Mouse (Mus musculus) liver, embryonic 16.5 days (tissue): ENCODE results near the gene Asmt. TPM values are rescaled to one million over a fixed set of nuclear protein-coding genes. Genes with fewer than 3 reads are reported as not detected.

Experiments
- ATAC-seq: fragments of 200-750 bp; cut with Nextera tagmentation; 2 replicates; pipeline ENCODE4 v1.8.0; 2017; ENCODE audit warnings: low read depth, mild to moderate bottlenecking, moderate number of reproducible peaks, moderate library complexity
- H3K27ac ChIP-seq: fragments of 300-500 bp; sonication (generic); 2 replicates; pipeline ENCODE4 v1.5.1; 2014; ENCODE audit warnings: mild to moderate bottlenecking, low read length
- H3K27me3 ChIP-seq: fragments of 300-500 bp; sonication (generic); 2 replicates; pipeline ENCODE4 v1.6.1; 2014; ENCODE audit warnings: low read depth, low read length, mixed read lengths; ENCODE audit not compliant: control insufficient read depth, insufficient read depth
- H3K36me3 ChIP-seq: fragments of 300-500 bp; sonication (generic); 2 replicates; pipeline ENCODE4 v1.6.1; 2014; ENCODE audit warnings: mild to moderate bottlenecking; ENCODE audit not compliant: control insufficient read depth, insufficient read depth
- H3K4me1 ChIP-seq: fragments of 300-500 bp; sonication (generic); 2 replicates; pipeline ENCODE4 v1.6.1; 2014; ENCODE audit warnings: low read depth, low read length, mixed read lengths; ENCODE audit not compliant: control insufficient read depth
- H3K4me2 ChIP-seq: fragments of 300-500 bp; sonication (generic); 2 replicates; pipeline ENCODE4 v1.6.1; 2014; ENCODE audit warnings: low read depth, low read length, mixed read lengths
- H3K4me3 ChIP-seq: fragments of 300-500 bp; sonication (generic); 2 replicates; pipeline ENCODE4 v1.5.1; 2014; ENCODE audit warnings: low read depth, mild to moderate bottlenecking, low read length
- H3K9ac ChIP-seq: fragments of 300-500 bp; sonication (generic); 2 replicates; pipeline ENCODE4 v1.6.1; 2014; ENCODE audit warnings: low read depth, low read length
- H3K9me3 ChIP-seq: fragments of 300-500 bp; sonication (generic); replicated peaks from 2 replicates; pipeline ENCODE4 v1.6.1; 2016; ENCODE audit warnings: low read length; ENCODE audit not compliant: control insufficient read depth
- WGBS: fragments of 180-500 bp; shearing (Covaris S2); extraction: QIAGEN DNeasy Blood & Tissue Kit; methylation state at CpG from one replicate; pipeline ENCODE4 v1.1.7; 2014; ENCODE audit not compliant: insufficient replicate concordance; 5-methylcytosine and 5-hydroxymethylcytosine counted together
- polyA plus RNA-seq: library from polyadenylated mRNA; unstranded; fragments of >200 nt; fragmentation: Nextera tagmentation; extraction: Ambion mirVana; gene quantifications from 2 replicates; pipeline ENCODE4 v1.2.1, GENCODE M21; 2015

Gene Asmt
- polyA plus RNA-seq: not detected in 2 replicates

DNA sequence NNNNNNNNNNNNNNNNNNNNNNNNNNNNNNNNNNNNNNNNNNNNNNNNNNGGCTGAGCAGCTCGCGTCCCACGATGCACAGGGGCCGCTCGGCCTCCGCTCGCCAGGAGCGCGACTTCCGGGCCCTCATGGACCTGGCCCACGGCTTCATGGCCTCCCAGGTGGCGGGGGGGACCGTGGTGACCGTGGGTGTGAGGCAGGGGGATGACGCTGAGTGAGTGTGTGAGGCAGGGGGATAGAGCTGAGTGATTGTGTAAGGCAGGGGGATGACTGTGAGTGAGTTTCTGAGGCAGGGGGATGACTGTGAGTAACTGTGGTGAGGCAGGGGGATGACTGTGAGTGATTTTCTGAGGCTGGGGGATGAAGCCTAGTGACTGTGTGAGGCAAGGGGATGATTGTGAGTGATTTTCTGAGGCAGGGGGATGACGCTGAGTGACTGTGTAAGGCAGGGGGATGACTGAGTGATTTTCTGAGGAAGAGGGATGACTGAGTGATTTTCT lies at the start of gene Asmt:
TSS of gene Asmt (plus strand) at position 51 of the 499 bp plus-strand sequence.
- H3K27ac ChIP-seq: no peak within 1 kb of the TSS
- peaks cover 22% of the 10 kb centered on the region for H3K36me3 ChIP-seq
- WGBS: 96% methylated on average over 13 of the region's 16 CpGs
- peak; percentile 15; the same call in 1 of the 2 replicates for ATAC-seq
- no peaks in the 10 kb centered on the region for H3K27me3 ChIP-seq
- no peaks in the 10 kb centered on the region for H3K4me1 ChIP-seq
- peaks cover 50% of the 10 kb centered on the region for H3K9me3 ChIP-seq
- no peak within 1 kb of the TSS for H3K4me2 ChIP-seq
- no peak within 1 kb of the TSS for H3K4me3 ChIP-seq
- H3K9ac ChIP-seq: no peak within 1 kb of the TSS

DNA sequence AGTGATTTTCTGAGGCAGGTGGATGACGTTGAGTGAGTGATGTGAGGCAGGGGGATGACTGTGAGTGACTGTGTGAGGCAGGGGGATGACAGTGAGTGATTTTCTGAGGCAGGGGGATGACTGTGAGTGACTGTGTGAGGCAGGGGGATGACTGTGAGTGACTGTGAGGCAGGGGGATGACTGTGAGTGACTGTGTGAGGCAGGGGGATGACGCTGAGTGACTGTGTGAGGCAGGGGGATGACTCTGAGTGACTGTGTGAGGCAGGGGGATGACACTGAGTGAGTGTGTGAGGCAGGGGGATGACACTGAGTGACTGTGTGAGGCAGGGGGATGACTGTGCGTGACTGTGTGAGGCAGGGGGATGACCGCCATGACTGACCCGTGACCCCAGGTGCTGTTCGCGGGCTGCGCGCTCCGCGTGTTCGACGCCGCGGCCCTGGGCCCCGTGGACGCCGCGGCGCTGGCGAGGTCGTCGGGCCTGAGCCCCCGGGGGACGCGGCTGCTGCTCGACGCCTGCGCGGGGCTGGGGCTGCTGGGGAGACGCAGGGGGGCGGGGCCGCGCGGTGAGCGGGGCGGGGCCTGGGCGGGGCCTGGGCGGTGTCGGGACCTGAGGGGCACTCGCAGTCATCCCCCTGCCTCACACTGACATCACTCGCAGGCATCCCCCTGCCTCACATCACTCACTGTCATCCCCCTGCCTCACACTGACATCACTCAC lies 948 bp downstream of the Asmt start:
- H3K36me3 ChIP-seq: peaks cover 22% of the 10 kb centered on the region
- H3K9me3 ChIP-seq: peaks cover 52% of the 10 kb centered on the region
- 71% methylated on average over 40 of the region's 42 CpGs for WGBS

DNA sequence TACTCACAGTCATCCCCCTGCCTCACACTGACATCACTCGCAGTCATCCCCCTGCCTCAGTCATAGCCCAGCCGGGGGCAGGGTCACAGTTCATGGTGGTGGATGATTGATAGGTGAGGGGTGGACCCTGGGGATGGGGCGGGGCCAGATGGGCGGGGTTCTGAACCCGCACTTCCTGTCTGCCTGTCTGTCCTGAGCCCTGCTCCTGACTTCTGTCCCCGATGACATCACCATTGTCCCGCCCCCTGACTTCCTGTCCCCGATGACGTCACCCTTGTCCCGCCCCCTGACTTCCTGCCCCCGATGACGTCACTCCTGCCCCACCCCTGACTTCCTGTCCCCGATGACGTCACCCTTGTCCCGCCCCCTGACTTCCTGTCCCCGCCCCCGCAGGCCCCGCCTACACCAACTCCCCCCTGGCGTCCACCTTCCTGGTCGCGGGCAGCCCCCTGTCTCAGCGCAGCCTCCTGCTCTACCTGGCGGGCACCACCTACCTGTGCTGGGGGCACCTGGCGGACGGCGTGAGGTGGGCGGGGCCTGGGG lies 1.9 kb downstream of the Asmt start:
- no peak overlapping the region for H3K4me2 ChIP-seq
- no peak overlapping the region for H3K9ac ChIP-seq
- no peak overlapping the region for H3K4me3 ChIP-seq
- ATAC-seq: peak; percentile 35; the same call in 1 of the 2 replicates
- H3K4me1 ChIP-seq: no peaks in the 10 kb centered on the region
- WGBS: 70% methylated on average over 26 of the region's 27 CpGs
- H3K9me3 ChIP-seq: peaks cover 52% of the 10 kb centered on the region
- peaks cover 22% of the 10 kb centered on the region for H3K36me3 ChIP-seq
- no peak overlapping the region for H3K27ac ChIP-seq
- no peaks in the 10 kb centered on the region for H3K27me3 ChIP-seq

More for the DNA sequence above, 948 bp downstream of the Asmt start:
- Histone ChIP-seq H3K27ac (no peak overlapping the region), H3K4me1 (no peaks in the 10 kb centered on the region), H3K27me3 (no peaks in the 10 kb centered on the region), H3K4me3 (no peak overlapping the region), H3K4me2 (no peak overlapping the region), H3K9ac (no peak overlapping the region)
- ATAC-seq: peak; percentile 50

DNA sequence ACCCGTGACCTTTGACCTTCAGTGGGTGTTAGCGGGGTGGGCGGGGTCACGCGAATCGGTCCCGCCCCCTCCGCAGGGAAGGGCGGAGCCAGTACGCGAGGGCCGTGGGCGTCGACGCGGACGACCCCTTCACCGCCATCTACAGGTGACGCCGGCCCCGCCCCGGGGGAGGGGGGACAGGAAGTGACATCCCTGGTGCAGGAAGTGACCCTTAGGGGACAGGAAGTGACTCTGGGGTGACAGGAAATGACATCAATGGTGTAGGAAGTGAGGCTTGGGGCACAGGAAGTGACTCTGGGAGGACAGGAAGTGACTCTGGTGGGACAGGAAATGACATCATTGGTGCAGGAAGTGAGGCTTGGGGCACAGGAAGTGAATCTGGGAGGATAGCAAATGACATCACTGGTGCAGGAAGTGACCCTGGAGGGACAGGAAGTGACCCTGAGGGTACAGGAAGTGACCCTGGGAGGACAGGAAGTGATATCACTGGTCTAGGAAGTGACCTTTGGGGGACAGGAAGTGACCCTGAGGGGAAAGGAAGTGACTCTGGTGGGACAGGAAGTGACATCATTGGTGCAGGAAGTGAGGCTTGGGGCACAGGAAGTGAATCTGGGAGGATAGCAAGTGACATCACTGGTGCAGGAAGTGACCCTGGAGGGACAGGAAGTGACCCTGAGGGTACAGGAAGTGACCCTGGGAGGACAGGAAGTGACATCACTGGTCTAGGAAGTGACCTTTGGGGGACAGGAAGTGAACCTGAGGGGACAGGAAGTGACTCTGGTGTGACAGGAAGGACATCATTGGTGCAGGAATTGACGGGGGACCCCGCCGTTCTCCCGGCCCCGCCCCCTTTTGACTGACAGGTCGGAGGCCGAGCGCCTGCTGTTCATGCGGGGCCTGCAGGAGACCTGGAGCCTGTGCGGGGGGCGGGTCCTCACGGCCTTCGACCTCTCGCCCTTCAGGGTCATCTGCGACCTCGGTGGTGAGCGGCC lies 2.7 kb downstream of the Asmt start:
- Histone ChIP-seq H3K4me3 (no peak overlapping the region), H3K27me3 (no peaks in the 10 kb centered on the region), H3K4me1 (no peaks in the 10 kb centered on the region), H3K27ac (no peak overlapping the region), H3K9ac (no peak overlapping the region), H3K4me2 (no peak overlapping the region), H3K36me3 (peaks cover 22% of the 10 kb centered on the region), H3K9me3 (peaks cover 52% of the 10 kb centered on the region)
- ATAC-seq: peak; percentile 32; the same call in 1 of the 2 replicates
- 74% methylated on average over 39 of the region's 39 CpGs for WGBS

DNA sequence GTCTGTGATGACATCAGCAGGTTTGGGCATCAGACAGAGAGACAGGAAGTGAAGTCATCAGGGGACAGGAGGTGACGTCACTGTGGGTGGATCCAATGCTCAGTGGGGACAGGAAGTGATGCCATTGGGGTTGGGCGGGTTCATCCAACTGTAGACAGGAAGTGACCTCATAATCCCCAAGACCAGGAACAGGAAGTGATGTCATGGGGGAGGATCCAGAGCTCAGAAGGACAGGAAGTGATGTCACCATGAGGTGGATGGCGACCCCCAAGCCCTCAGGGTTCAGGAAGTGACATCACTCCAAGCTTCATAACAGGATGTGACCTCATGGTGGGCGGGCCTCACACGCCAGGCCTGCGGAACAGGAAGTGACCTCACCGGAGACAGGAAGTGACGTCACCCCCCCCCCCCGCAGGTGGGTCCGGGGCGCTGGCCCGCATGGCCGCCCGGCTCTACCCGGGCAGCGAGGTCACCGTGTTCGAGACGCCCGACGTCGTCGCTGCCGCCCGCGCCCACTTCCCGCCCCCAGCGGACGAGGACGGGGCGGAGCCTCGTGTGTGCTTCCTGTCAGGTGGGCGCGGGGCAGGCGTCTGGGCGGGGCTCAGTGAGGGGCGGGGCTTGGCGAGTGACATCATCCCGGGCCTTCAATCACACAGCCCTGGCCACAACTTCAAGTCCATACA lies 3.6 kb downstream of the Asmt start:
- no peaks in the 10 kb centered on the region for H3K4me1 ChIP-seq
- 87% methylated on average over 27 of the region's 39 CpGs for WGBS
- ATAC-seq: no peak
- no peak overlapping the region for H3K27ac ChIP-seq
- no peaks in the 10 kb centered on the region for H3K27me3 ChIP-seq
- no peak overlapping the region for H3K4me3 ChIP-seq
- H3K9me3 ChIP-seq: peaks cover 52% of the 10 kb centered on the region
- peaks cover 22% of the 10 kb centered on the region for H3K36me3 ChIP-seq
- no peak overlapping the region for H3K9ac ChIP-seq
- H3K4me2 ChIP-seq: no peak overlapping the region

DNA sequence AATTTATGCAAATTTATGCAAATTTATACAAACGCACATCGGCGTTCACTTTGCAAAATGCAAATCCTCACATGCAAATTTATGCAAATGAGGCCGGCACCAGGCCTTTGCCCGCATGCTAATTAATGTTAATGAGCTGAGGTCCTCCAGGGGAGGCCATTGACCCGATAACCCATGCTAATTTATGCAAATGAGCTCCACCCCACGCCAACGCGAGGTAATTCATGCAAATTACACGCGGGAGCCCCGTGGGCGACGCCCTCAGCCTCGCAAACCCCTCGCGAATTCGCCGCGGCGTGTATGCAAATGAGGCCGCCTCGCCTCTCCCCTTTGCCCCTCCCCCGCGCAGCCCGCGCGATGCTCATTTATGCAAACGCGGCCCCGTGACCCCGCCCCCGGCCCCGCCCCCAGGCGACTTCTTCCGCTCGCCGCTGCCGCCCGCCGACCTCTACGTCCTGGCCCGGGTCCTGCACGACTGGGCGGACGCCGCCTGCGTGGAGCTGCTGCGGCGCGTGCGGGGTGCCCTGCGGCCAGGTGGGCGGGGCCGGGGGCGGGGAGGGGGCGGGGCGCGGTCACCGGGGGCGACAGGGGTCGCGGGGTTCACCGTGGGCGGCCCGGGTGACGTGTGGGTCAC lies 4.3 kb downstream of the Asmt start:
- Histone ChIP-seq H3K4me1 (no peaks in the 10 kb centered on the region), H3K9me3 (peaks cover 52% of the 10 kb centered on the region), H3K27ac (no peak overlapping the region), H3K9ac (no peak overlapping the region), H3K4me3 (no peak overlapping the region), H3K36me3 (peaks cover 22% of the 10 kb centered on the region), H3K4me2 (no peak overlapping the region), H3K27me3 (no peaks in the 10 kb centered on the region)
- no peak for ATAC-seq
- WGBS: 88% methylated on average over 47 of the region's 67 CpGs

DNA sequence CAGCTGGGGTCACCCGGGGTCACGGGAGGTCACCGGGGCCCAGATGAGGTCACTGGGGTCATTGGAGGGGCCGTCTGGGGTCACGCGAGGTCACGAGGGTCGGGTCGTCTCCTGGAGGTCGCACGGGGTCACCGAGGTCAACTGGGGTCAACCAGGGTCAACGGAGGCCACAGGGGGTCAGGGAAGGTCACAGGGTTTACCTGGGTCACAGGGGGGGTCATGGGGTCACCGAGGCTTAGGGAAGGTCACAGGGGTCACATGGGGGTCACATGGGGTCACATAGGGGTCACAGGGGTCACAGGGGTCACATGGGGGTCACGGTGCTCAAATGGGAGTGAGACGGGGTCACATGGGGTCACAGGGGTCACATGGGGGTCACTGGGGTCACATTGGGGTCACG lies 4.8 kb downstream of the Asmt start:
- Histone ChIP-seq H3K36me3 (peaks cover 22% of the 10 kb centered on the region), H3K4me1 (no peaks in the 10 kb centered on the region), H3K4me2 (no peak overlapping the region), H3K27ac (no peak overlapping the region), H3K27me3 (no peaks in the 10 kb centered on the region), H3K9me3 (peaks cover 52% of the 10 kb centered on the region), H3K9ac (no peak overlapping the region), H3K4me3 (no peak overlapping the region)
- no peak for ATAC-seq
- WGBS: 89% methylated on average over 17 of the region's 17 CpGs

DNA sequence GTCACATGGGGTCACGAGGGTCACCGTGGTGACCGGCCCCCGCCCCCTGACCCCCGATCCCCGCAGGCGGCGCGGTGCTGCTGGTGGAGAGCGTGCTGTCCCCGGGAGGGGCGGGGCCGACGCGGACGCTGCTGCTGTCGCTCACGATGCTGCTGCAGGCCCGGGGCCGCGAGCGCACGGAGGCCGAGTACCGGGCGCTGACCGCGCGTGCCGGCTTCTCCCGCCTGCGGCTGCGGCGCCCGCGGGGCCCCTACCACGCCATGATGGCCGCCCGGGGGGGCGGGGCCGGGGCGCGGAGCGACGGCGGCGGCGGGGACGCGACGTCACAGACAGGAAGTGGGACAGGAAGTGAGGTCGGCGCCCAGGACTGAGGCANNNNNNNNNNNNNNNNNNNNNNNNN lies 5.2 kb downstream of the Asmt start:
- WGBS: 90% methylated on average over 43 of the region's 53 CpGs
- Histone ChIP-seq H3K36me3 (peaks cover 22% of the 10 kb centered on the region), H3K4me1 (no peaks in the 10 kb centered on the region), H3K4me2 (no peak overlapping the region), H3K27me3 (no peaks in the 10 kb centered on the region), H3K4me3 (no peak overlapping the region), H3K9me3 (peaks cover 49% of the 10 kb centered on the region), H3K9ac (no peak overlapping the region), H3K27ac (no peak overlapping the region)
- no peak for ATAC-seq
